In the genomic region with DNA sequence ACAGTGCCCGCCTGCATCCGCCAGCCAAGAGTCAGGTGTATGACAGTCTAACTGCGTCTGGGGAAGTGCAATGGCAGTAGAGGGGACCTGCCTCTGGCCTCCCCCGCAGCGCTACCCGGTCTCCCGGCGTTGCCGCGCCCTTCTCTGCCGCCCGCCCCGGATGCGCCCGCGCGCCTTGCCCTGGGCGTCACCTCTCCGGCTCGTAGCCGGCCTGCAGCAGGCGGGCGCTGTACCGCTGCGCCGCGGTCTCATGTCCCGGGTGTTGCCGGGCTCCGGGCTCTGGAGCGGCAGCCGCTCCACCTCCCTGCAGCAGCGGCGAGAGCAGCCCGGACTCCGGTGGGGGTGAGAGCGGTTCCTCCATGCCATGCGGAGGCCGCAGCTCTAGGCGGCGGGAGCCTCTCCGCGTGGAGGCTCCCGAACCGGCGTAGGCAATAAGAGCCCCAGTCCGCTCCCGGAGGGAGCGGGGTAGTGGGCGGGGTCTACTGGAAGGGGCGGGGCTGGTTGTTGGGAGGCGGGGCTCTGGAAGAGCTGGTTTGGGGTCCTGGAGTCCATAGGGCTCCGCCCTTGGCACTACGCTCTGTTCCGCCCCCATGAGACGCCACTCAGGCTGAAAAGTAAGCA, we compare ENCODE assay signal across 8 mouse cellular contexts. TPM values are rescaled to one million over a fixed set of nuclear protein-coding genes. Genes with fewer than 3 reads are reported as not detected.
DNase-seq lines count a peak whose midpoint lies in the region; ATAC-seq and TF ChIP-seq lines count a peak whose summit lies in the region.

TSS of gene Impdh1 (minus strand) at position 484 of the 621 bp plus-strand sequence.

- H3K36me3 ChIP-seq in forebrain, postnatal 0 days (ENCODE audit: insufficient read depth), result no peaks in the 10 kb centered on the region
- H3K36me3 ChIP-seq in hindbrain, embryonic 11.5 days (ENCODE audit: control insufficient read depth, insufficient read depth, low read length), result no peaks in the 10 kb centered on the region

- no peaks in the 10 kb centered on the region for H3K27me3 ChIP-seq in forebrain, postnatal 0 days (ENCODE audit: insufficient read depth, low read length)
- H3K27me3 ChIP-seq in hindbrain, embryonic 11.5 days (ENCODE audit: control insufficient read depth, insufficient read depth, low read length), result peaks cover 18% of the 10 kb centered on the region

- peak within 1 kb of the TSS; percentile 96 for H3K4me2 ChIP-seq in forebrain, postnatal 0 days (ENCODE audit: low read depth)
- H3K4me2 ChIP-seq in hindbrain, embryonic 11.5 days (replicated peaks; ENCODE audit: low read depth, low read length), result peak within 1 kb of the TSS; percentile 98

- peak within 1 kb of the TSS; percentile 72 for H3K4me3 ChIP-seq in forebrain, postnatal 0 days (ENCODE audit: low read depth, low read length)
- H3K4me3 ChIP-seq in hindbrain, embryonic 11.5 days (ENCODE audit: low read depth, low read length), result peak within 1 kb of the TSS; percentile 67

- peak; percentile 62 for ATAC-seq in forebrain, postnatal 0 days
- peak; percentile 85 for ATAC-seq in hindbrain, embryonic 11.5 days (ENCODE audit: low FRiP score)

- DNase-seq in Muller cell, postnatal 12 days (ENCODE audit: inconsistent ontology term), result peak; percentile 84
- DNase-seq in cerebellum, adult 11-12 months, result peak; percentile 71
- DNase-seq in forebrain, postnatal 0 days, result peak; percentile 65
- DNase-seq in hindbrain, embryonic 11.5 days (ENCODE audit: low spot score), result peak; percentile 87
- peak; percentile 41 to 45 for DNase-seq in layer of hippocampus, postnatal 25 days (ENCODE audit: extremely low spot score in 1 of 2, low spot score in 1 of 2)
- DNase-seq in lung, postnatal 4 days, result peak; percentile 89 to 90
- DNase-seq in right cerebral cortex, adult 2 months (ENCODE audit: low spot score in 2 of 2), result peak; percentile 39 to 44
- peak; percentile 68 to 77 for DNase-seq in urinary bladder, postnatal 4 days (ENCODE audit: low spot score in 2 of 2)

- 3% methylated on average over 55 of the region's 56 CpGs for WGBS in forebrain, postnatal 0 days
- WGBS in hindbrain, embryonic 11.5 days, result 0% methylated on average over 51 of the region's 56 CpGs

- peak within 1 kb of the TSS; percentile 71 for H3K9ac ChIP-seq in forebrain, postnatal 0 days
- H3K9ac ChIP-seq in hindbrain, embryonic 11.5 days (ENCODE audit: low read depth, low read length), result peak within 1 kb of the TSS; percentile 65

- no peaks in the 10 kb centered on the region for H3K9me3 ChIP-seq in forebrain, postnatal 0 days (ENCODE audit: low read length)
- H3K9me3 ChIP-seq in hindbrain, embryonic 11.5 days (ENCODE audit: control insufficient read depth, low read length), result no peaks in the 10 kb centered on the region

- H3K27ac ChIP-seq in forebrain, postnatal 0 days (ENCODE audit: low read depth, low read length), result no peak within 1 kb of the TSS
- no peak within 1 kb of the TSS for H3K27ac ChIP-seq in hindbrain, embryonic 11.5 days (ENCODE audit: low read depth, low read length)

- TF ChIP-seq CTCF in forebrain, postnatal 0 days (IDR thresholded peaks at IDR 0.05; ENCODE audit: low read depth), result no peak

- peaks cover 5% of the 10 kb centered on the region; the same call in 1 of the 2 replicates for H3K4me1 ChIP-seq in forebrain, postnatal 0 days (ENCODE audit: insufficient read depth)
- H3K4me1 ChIP-seq in hindbrain, embryonic 11.5 days (replicated peaks; ENCODE audit: control insufficient read depth, insufficient read depth, low read length), result peaks cover 17% of the 10 kb centered on the region

RNA-seq across cellular contexts. Expression of gene Impdh1, which starts in this region (rescaled TPM):
- total RNA-seq in forebrain, postnatal 0 days (2014; rRNA removed), result 27.2 and 42.8 TPM in 2 replicates
- polyA plus RNA-seq in forebrain, postnatal 0 days (2015; fragmentation: Nextera tagmentation; extraction: Ambion mirVana), result 65.9 and 70.6 TPM in 2 replicates
- 34.5 and 39.4 TPM in 2 replicates for polyA plus RNA-seq in hindbrain, embryonic 11.5 days (2014; fragmentation: Nextera tagmentation; extraction: Ambion mirVana)
- total RNA-seq in layer of hippocampus, postnatal 25 days (2021), result 10 to 100 TPM; 44.4 to 48.3 TPM
